Mouse (Mus musculus) MEL (cell line): ENCODE data around the gene Bpgm.

ENCODE experiments used
- CTCF ChIP-seq, 3 experiments: IDR thresholded peaks in 2 of 3; conservative IDR thresholded peaks in 1 of 3; 2 replicates each; pipeline ENCODE4 v1.5.1; 2011 to 2012; ENCODE audit warnings: low read length in 3 of 3, low read depth in 2 of 3, mild to moderate bottlenecking in 2 of 3, improper control_type of control experiment in 1 of 3, inconsistent platforms in 1 of 3, mixed read lengths in 1 of 3, moderate library complexity in 1 of 3; ENCODE audit not compliant: control insufficient read depth in 1 of 3, insufficient read depth in 1 of 3, poor library complexity in 1 of 3, severe bottlenecking in 1 of 3
- E2F4 ChIP-seq: IDR thresholded peaks from 2 replicates; pipeline ENCODE4 v1.6.1; 2011; ENCODE audit warnings: low read depth, low read length, improper control_type of control experiment, borderline replicate concordance
- EP300 ChIP-seq, 2 experiments: IDR thresholded peaks; 2 replicates each; pipeline ENCODE4 v1.6.1; 2011; ENCODE audit warnings: improper control_type of control experiment in 2 of 2, low read length in 2 of 2, low read depth in 1 of 2, mild to moderate bottlenecking in 1 of 2
- JUND ChIP-seq: IDR thresholded peaks from 2 replicates; pipeline ENCODE4 v1.6.1; 2011; ENCODE audit warnings: low read depth, mild to moderate bottlenecking, improper control_type of control experiment, low read length
- POLR2A ChIP-seq, 2 experiments: IDR thresholded peaks; 2 replicates each; pipeline ENCODE4 v1.6.1; 2011 to 2012; ENCODE audit warnings: low read length in 2 of 2, mild to moderate bottlenecking in 2 of 2, control low read depth in 1 of 2, improper control_type of control experiment in 1 of 2, low read depth in 1 of 2, moderate library complexity in 1 of 2; ENCODE audit not compliant: control insufficient read depth in 1 of 2, insufficient read depth in 1 of 2, poor library complexity in 1 of 2
- RAD21 ChIP-seq: IDR thresholded peaks from 2 replicates; pipeline ENCODE4 v1.6.1; 2011; ENCODE audit warnings: mild to moderate bottlenecking, low read depth, low read length, improper control_type of control experiment
- TAL1 ChIP-seq: IDR thresholded peaks from 2 replicates; pipeline ENCODE4 v1.6.1; 2012; ENCODE audit warnings: mild to moderate bottlenecking, inconsistent platforms, low read length, moderate library complexity, mixed read lengths
- ZC3H11A ChIP-seq: IDR thresholded peaks from 2 replicates; pipeline ENCODE4 v1.6.1; 2012; ENCODE audit warnings: low read depth, mild to moderate bottlenecking, inconsistent platforms, low read length, improper control_type of control experiment

DNA sequence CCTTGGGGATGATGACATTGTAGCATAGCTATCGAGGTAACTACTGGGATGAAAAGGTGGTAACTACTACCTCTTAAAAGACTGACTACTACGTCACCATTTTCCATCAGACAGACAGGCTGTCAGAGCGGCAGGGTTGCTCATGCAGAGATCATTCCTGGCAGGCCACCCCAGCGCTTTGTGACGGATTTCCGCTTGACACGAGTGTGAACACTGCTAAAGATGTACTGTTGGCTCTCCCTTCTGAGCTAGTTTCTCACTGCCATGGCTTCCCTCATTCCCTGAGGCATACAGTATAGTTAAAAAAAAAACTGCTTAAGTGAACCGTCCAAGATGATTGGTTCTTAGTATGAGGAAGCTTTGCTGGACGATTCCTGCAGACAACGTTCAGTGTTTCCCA lies 69.3 kb downstream of the Bpgm start:
- TF ChIP-seq CTCF (IDR thresholded peaks at IDR 0.05 in 2 of 3, conservative IDR thresholded peaks at IDR 0.05 in 1 of 3; ENCODE audit: control insufficient read depth in 1 of 3, insufficient read depth in 1 of 3, low read depth in 2 of 3, low read length in 3 of 3, poor library complexity in 1 of 3, severe bottlenecking in 1 of 3) (no peak), E2F4 (no peak), ZC3H11A (no peak), POLR2A (IDR thresholded peaks at IDR 0.05; ENCODE audit: control insufficient read depth in 1 of 2, insufficient read depth in 1 of 2, low read depth in 1 of 2, low read length in 2 of 2, poor library complexity in 1 of 2) (no peak), RAD21 (no peak), JUND (no peak), EP300 (IDR thresholded peaks at IDR 0.05; ENCODE audit: low read depth in 1 of 2, low read length in 2 of 2) (no peak), TAL1 (no peak)
